Mouse (Mus musculus): ENCODE data around the gene Atxn7l2.

The Atxn7l2 gene

GRCm38 (mm10) chr3:108174672-108175531 lies 35.8 kb downstream of the Atxn7l2 start:
- DNase-seq = no peak

- no peak for DNase-seq
Observed at GRCm38 (mm10) chr3:108169199-108169598, 41.5 kb downstream of the Atxn7l2 start.

GRCm38 (mm10) chr3:108167499-108167898 lies 43.2 kb downstream of the Atxn7l2 start:
- DNase-seq = no peak

- DNase-seq = peak; percentile 44
Observed at GRCm38 (mm10) chr3:108166486-108167211, 44.1 kb downstream of the Atxn7l2 start.

- no peak for DNase-seq
Observed at GRCm38 (mm10) chr3:108165532-108166315, 45.0 kb downstream of the Atxn7l2 start.

GRCm38 (mm10) chr3:108164807-108165206 lies 45.9 kb downstream of the Atxn7l2 start:
- DNase-seq = peak; percentile 80

GRCm38 (mm10) chr3:108164091-108164490 lies 46.6 kb downstream of the Atxn7l2 start:
- DNase-seq = no peak

- DNase-seq = no peak
Observed at GRCm38 (mm10) chr3:108158383-108159037, 52.2 kb downstream of the Atxn7l2 start.

- DNase-seq = no peak
Observed at GRCm38 (mm10) chr3:108154656-108155055, 56.1 kb downstream of the Atxn7l2 start, which contains the start of gene Gpr61. TSS of gene Gpr61 (minus strand) at chr3:108154882.

GRCm38 (mm10) chr3:108152290-108152689 lies 58.4 kb downstream of the Atxn7l2 start:
- DNase-seq = no peak
